Mouse (Mus musculus): Measurements from ENCODE around the gene Kif1b.

DNA sequence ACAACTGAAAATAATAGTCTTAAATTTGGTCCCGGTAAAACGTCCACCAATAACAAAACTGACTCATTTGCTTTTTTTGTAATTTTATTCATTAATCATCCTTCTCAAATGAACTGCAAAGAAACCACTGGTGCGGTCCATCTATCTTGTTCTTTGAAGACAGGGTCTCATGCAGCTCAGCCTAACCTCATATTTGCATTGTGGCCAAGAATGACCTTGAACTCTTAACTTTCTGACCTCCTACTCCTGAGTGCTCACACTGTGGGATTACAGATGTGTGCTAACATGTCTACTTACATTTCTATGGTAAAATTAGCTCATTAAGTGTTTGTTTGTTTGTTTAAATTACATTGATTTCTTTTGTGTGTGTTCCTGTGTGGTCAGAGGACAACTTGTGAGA lies 48.6 kb downstream of the Kif1b start:
- TF ChIP-seq USF1 (IDR thresholded peaks at IDR 0.05; ENCODE audit: low read depth) (no peak), CTCF (IDR thresholded peaks at IDR 0.05; ENCODE audit: control insufficient read depth, insufficient read depth, insufficient read length) (no peak)

All from C2C12 (cell line).